Mouse (Mus musculus) cerebellum, postnatal 10 days (tissue): ENCODE data around the gene Rpl34.

ENCODE experiments used
- DNase-seq, 2 experiments: peaks; one replicate each; pipeline ENCODE4 v3.0.0; 2021; ENCODE audit warnings: mixed read lengths in 2 of 2

Gene Rpl34

GRCm38 (mm10) chr3:130712891-130713290 is 17.3 kb downstream of the Rpl34 start:
- DNase-seq: no peak

DNA sequence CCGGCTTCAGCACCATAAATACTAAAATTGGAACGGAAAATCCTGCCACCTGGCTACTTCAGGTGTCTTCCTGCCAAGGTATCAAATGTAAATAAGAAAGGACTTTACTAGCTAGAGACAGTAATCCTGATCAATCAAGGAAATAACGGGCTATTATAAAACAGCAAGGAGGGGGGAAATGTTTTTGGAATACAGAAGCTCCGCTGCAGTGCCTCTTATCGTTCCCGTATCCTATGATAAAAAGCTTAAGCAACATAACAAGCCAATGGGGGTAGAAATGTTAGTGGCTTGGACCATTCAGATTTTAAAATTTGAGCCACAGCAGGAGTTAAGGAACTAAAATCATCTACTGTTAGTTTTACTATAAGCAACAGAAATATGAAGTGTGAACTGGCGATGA is 20.1 kb downstream of the Rpl34 start:
- no peak for DNase-seq

DNA sequence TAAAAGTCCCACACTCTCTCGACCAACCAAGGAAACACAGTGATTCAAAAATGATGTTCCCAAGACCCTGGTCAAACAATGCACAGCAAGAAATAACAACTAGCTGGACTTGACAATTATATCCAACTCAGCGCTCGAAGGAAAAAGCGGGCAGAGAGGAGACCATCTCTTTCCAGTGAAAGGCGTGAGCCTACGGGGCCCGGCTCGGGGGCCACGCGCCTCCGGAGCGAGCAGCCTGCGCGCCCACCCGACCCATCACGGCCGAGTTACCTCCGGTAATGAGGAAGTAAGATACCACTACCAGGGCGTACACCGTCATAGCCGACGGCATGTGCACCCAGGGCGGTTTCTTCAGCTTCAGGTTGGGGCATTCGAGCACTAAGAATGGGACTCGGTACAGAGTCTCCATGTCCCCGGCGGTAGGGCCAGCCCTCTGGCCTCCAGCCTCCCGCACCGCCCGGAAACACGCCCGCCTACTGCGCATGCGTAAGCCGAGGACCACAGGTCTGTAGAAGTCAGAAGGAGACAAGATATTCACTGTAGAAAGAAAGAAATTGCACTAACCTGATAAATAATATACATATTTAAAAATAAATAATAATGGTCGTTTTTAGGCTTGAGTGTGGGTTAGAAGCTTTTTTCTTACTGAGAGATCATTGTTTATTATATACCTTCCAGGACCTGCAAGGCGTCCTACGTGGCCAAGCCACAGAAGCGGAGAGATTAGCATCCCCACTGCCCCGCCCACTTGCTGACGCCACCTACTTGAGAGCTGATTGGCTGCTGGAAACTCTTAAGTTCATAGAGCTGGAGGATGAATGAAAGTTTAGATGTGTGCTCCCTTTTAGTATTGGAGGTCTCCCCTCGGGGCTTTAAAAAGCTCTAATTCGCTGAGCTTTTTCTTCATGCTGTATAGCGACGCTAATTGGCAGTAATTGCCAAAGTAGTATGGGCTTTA is 21.0 kb downstream of the Rpl34 start, which contains the start of gene Ostc:
Gene Ostc, minus strand, starts transcription at position 478 of the 958 bp plus-strand sequence.
- DNase-seq: peak; percentile 98

- DNase-seq: peak in 1 of 2 experiments; percentile 31
Measured at GRCm38 (mm10) chr3:130708529-130708928, 21.7 kb downstream of the Rpl34 start.

DNA sequence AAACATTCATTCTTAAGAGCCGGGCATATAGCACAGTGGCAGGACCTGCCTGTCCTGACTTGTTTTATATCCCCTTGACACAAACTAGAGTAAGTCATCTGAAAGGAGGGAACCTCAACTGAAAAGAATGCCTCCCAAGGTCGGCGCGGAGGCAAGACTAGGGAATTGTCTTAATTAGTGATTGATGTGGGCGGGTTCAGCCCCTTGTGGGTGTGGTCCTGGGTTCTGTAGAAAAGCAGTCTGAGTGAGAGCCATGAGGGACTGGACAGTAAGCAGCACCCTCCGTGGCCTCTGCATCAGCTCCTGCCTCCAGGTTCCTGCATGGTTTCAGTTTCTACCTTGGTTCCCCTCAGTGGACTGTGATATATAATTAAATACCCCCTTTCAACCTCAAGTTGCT is 27.9 kb downstream of the Rpl34 start:
- DNase-seq: no peak

DNA sequence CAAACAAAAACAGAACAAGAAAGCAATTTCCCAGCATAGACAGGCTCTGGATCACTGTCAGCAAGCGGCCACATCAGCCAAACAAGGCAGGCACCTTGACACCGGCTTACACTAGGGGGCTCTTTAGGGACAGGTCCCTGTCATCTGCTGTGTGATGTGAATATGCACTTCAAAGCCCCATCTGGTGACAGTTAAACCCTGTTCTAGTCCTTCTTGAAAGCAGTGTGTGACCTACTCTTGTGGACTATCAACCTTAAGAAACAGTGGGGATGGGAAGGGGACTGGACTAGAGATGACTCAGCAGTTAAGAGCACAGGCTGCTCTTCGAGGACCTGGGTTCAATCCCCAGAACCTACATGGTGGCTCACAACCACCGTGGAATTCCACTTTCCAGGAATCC is 32.6 kb downstream of the Rpl34 start:
- no peak for DNase-seq

GRCm38 (mm10) chr3:130694705-130695104 is 35.5 kb downstream of the Rpl34 start:
- DNase-seq: no peak

- no peak for DNase-seq
Measured at GRCm38 (mm10) chr3:130694041-130694593, 36.1 kb downstream of the Rpl34 start.

- DNase-seq: no peak
Measured at GRCm38 (mm10) chr3:130691596-130692170, 38.5 kb downstream of the Rpl34 start.

DNA sequence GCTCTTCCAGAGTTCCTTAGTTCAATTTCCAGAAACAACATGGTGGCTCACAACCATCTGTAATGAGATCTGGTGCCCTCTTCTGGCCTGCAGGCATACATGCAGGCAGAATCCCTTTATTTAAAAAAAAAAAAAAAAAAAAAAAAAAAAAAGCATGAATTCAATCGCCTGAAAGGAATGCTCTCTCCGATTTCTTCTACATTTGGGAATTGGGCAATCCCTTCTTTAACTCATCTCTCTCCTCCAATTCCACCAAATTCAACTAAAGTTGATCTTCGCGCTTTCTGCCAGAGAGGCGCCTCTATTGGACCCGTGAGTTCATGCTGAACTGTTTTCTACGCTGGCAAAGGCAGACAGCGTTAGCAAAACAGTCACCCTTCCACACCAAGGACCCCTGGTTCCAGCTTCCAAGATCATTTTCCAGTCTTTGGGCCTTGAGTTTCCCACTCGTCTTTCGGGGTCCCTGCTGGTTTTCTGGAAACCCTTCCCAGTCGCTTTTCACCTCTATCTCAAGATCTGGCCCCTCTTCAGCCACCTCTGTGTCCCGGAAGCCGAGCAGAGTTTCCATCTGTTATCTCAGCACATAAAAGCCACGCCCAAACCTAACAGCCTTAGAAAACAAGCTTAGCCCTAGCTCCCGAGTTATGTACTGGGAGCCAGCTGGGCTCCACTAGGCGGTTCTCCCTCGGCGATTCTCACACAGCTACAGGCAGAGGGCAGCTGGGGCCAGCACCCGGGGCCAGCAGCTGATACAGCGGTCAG is 39.2 kb downstream of the Rpl34 start:
- DNase-seq: peak; percentile 26

DNA sequence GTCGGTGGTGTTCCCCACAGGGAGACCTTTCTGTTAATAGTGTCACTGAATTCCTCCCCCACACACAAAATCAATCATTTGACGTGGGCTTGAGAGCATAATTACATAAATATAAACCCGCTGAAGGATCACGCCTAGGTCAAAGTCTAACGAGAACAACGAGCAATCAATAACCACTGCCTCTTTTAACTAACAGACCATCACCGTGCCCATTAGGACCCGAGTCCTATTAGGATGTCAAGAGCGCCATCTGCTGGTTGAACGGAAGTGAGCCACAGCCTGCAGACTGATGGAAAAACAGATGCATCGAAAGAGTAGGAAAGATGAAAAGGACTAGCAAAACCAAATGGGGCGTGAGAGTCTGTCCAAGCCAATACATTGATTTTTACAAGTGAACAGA is 40.6 kb downstream of the Rpl34 start:
- DNase-seq: peak; percentile 95 to 97

DNA sequence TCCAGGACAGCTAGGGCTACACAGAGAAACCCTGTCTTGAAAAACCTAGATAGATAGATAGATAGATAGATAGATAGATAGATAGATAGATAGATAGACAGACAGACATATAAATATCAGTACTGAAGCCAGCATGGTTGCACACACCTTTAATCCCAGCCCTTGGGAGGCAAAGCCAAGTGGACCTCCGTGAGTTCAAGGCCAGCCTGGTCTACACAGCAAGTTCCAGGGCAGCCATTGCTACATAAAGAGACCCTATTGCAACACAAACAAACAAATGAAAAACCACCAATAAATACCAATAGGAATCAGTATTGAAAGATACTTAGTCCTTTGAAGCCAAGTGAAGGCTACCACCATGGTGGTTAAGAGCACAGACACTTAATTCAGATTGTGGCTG is 43.1 kb downstream of the Rpl34 start:
- DNase-seq: no peak

GRCm38 (mm10) chr3:130685014-130685366 is 45.2 kb downstream of the Rpl34 start:
- no peak for DNase-seq

DNA sequence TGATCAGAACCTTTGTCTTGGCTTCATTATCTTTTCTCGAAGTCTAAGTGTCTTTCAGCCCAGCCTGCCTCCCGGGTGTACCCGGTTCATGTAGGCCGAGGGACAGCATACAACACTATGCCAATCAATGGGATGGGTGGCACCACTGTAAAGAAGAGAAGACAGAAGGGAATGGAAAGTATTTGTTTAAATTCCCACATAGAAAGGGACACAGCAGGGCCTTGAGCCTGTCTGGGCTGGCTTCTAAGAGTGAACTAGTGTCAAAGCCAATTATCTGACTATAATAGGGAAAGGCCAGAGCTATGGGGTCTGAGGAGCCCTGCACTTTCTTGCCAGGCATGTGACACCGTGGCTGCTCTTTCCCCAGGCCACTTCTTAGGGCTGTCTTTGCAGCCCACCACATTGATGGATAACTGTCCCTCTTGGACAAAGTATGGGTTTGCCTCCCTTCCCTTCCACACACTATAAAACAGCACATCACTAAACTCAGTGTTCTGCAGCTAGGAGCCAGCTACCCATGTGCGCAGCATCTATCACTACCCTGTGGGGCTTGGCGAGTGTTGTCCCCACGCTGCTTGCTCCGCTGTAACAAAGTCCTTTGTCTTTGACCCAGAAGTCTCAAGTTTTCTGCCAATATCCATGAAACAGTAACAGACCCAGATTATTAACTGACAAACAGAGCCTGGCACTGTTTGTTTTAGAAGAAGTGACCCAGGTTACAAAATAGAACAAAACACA is 45.8 kb downstream of the Rpl34 start:
- no peak for DNase-seq

GRCm38 (mm10) chr3:130683836-130684235 is 46.4 kb downstream of the Rpl34 start:
- no peak for DNase-seq

DNA sequence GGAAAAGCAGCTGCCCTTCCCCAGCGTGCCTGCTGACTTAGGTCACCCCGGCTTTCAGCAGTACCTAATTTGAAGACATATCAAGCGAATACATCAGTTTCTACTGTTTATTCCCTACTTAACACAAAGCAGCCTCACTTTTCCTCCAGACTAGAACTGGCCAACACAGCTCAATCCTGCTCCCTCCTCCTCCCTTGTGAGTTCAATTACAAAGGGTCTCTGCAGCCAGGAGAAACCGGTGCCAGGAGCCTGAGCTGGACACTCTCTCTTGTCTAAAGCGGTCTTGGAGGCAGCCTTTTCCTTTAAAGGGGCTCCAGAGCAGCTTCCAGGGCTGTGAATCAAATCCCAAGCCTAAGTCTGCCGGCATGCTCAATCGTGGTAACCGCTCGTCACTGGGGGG is 48.0 kb downstream of the Rpl34 start:
- no peak for DNase-seq

- DNase-seq: no peak
Measured at GRCm38 (mm10) chr3:130681226-130681625, 49.0 kb downstream of the Rpl34 start.

GRCm38 (mm10) chr3:130677671-130678460 is 52.3 kb downstream of the Rpl34 start:
- DNase-seq: no peak
